Mouse (Mus musculus) G1E (cell line): Measurements from ENCODE around the gene Extl2.

Experiments used
- CTCF ChIP-seq: IDR thresholded peaks from 2 replicates; pipeline ENCODE4 v1.5.1; 2012; ENCODE audit warnings: low read depth, low read length, inconsistent platforms, mixed read lengths
- GATA1 ChIP-seq: IDR thresholded peaks from 2 replicates; pipeline ENCODE4 v1.6.1; 2012; ENCODE audit warnings: borderline replicate concordance, low read length, inconsistent platforms, mixed read lengths
- GATA2 ChIP-seq: IDR thresholded peaks from 2 replicates; pipeline ENCODE4 v1.6.1; 2012; ENCODE audit warnings: low read depth, low read length, inconsistent platforms, borderline replicate concordance
- POLR2AphosphoS5 ChIP-seq: IDR thresholded peaks from 2 replicates; pipeline ENCODE4 v1.6.1; 2012; ENCODE audit warnings: low read depth, low read length, inconsistent platforms; ENCODE audit not compliant: insufficient replicate concordance
- TAL1 ChIP-seq: conservative IDR thresholded peaks from 2 replicates; pipeline ENCODE4 v1.6.1; 2012; ENCODE audit warnings: low read depth, low read length, inconsistent platforms, mixed read lengths

DNA sequence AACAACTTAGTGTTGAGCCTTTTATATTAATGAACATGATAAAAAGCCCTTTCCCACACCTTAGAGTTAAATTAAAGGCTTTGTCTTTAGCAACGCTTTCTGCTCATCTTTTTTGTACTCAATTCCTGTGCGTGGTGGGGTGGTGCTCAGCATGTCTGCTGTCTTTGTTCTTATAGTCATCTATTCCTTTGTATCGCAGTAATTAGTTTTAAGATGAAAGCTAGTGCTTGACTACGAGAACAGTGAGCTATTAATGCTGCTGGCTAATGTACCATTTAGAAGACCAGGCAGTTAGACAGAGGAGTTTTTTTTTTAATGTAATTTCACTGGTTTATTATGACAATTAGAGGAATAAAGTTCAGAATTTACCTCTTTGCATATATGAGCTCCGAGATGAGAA is 53.1 kb downstream of the Extl2 start:
- TF ChIP-seq CTCF = no peak
- no peak for TF ChIP-seq GATA1
- no peak for TF ChIP-seq TAL1
- no peak for TF ChIP-seq POLR2AphosphoS5
- TF ChIP-seq GATA2 = no peak
